Mouse (Mus musculus): ENCODE results near the gene Nrd1. TPM values are rescaled to one million over a fixed set of nuclear protein-coding genes. Genes with fewer than 3 reads are reported as not detected.

Nrd1 gene
- polyA plus RNA-seq (2017; shearing (Covaris generic)) = 131 TPM

DNA sequence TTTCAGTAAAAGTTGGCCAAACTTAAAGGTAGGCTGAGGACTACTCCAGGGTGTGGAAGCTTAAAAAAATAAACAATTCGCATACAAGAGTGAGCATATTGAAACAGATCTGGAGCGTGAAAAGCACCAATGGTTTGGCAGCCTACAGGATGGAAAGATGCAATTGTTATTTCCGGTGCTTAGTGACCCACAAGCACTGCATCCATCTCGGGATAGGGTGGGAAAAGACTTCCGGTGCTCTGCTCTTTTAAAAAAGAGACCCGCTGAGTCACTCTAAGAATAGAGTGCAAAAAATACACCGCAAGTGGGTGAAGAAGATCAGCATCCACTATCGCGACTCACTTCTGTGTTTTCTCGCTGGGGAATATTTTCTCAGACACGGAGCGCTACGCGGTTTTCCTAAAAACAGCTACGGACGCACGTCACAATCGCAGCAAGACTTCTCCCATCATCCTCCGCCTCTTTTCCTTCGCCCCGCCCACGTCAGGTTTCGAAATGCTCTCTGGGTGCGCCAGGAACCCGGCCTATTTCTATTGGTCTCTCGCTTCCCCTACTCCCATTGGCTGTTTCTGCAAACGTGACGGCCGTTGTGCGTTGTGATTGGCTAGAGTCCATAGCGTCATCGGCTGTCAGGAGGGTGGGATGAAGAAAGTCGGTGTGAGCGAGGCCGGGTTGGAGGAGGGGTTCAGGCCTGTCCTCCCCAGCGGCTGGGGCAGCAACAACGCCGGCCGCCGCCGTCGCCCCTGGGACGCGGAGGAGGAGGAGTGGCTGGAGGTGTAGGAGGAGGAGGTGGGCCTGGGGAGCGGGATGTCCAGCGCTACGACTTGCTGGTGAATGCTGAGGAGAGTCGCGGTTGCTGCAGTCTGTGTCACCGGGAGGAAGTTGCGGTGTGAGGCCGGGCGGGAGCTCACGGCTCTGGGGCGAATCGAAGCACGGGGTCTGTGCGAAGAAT, at the start of gene Nrd1:
TSS of gene Nrd1 (plus strand) at position 657 of the 952 bp plus-strand sequence.

Other genes starting within 250 kb of the Nrd1 start
- 0.46 TPM for gene Zfyve9, start 219.9 kb upstream of the Nrd1 start, polyA plus RNA-seq (2017; shearing (Covaris generic))
- gene Btf3l4, start 167.0 kb upstream of the Nrd1 start, polyA plus RNA-seq (2017; shearing (Covaris generic)) = 82.9 TPM
- gene Txndc12, start 166.1 kb upstream of the Nrd1 start, polyA plus RNA-seq (2017; shearing (Covaris generic)) = 37.8 TPM
- gene Kti12, start 152.9 kb upstream of the Nrd1 start, polyA plus RNA-seq (2017; shearing (Covaris generic)) = 16.9 TPM
- gene A730015C16Rik, start 152.0 kb upstream of the Nrd1 start, polyA plus RNA-seq (2017; shearing (Covaris generic)) = 0.37 TPM
- gene Rab3b, start 121.6 kb upstream of the Nrd1 start, polyA plus RNA-seq (2017; shearing (Covaris generic)) = not detected
- 167 TPM for gene Osbpl9, start 201.6 kb downstream of the Nrd1 start, polyA plus RNA-seq (2017; shearing (Covaris generic))
- not detected for gene Calr4, start 233.8 kb downstream of the Nrd1 start, polyA plus RNA-seq (2017; shearing (Covaris generic))

All from CD4-positive, CD25-positive, alpha-beta regulatory T cell, adult 9 weeks (primary cell).